Mouse (Mus musculus) hindbrain, postnatal 0 days (tissue): ENCODE measurements at regions not wholly inside any gene's neighbourhood (a gene's known extent, or its start where the extent isn't known, plus 50 kb on each side); places are given as distances from the start of the nearest gene placed in this dataset.
"Not testable (repeated sequence)": the region's sequence is repeated elsewhere in the genome, so short reads cannot be mapped to it uniquely, and the experiment has no call there.

Source experiments
- ATAC-seq: fragments of 200-750 bp; cut with Nextera tagmentation; 2 replicates; pipeline ENCODE4 v1.8.0; 2017; ENCODE audit warnings: mild to moderate bottlenecking, moderate TSS enrichment, moderate library complexity
- DNase-seq: peaks from one replicate; pipeline ENCODE4 v3.0.0-alpha.2; 2015; ENCODE audit warnings: low spot score
- H3K27ac ChIP-seq: fragments of 300-500 bp; sonication (generic); 2 replicates; pipeline ENCODE4 v1.5.1; 2014; ENCODE audit warnings: mild to moderate bottlenecking
- H3K27me3 ChIP-seq: fragments of 300-500 bp; sonication (generic); 2 replicates; pipeline ENCODE4 v1.6.1; 2014; ENCODE audit warnings: low read length, mixed read lengths; ENCODE audit not compliant: insufficient read depth
- H3K36me3 ChIP-seq: fragments of 300-500 bp; sonication (generic); 2 replicates; pipeline ENCODE4 v1.6.1; 2014; ENCODE audit warnings: low read length, mixed read lengths; ENCODE audit not compliant: insufficient read depth
- H3K4me1 ChIP-seq: fragments of 300-500 bp; sonication (generic); 2 replicates; pipeline ENCODE4 v1.6.1; 2014; ENCODE audit warnings: antibody characterized with exemption, low read length, mixed read lengths; ENCODE audit not compliant: insufficient read depth
- H3K4me2 ChIP-seq: fragments of 300-500 bp; sonication (generic); 2 replicates; pipeline ENCODE4 v1.6.1; 2014; ENCODE audit warnings: low read depth, mild to moderate bottlenecking, low read length, moderate library complexity, mixed read lengths
- H3K4me3 ChIP-seq: fragments of 300-500 bp; sonication (generic); 2 replicates; pipeline ENCODE4 v1.5.1; 2014; ENCODE audit warnings: low read length
- H3K9ac ChIP-seq: fragments of 300-500 bp; sonication (generic); replicated peaks from 2 replicates; pipeline ENCODE4 v1.6.1; 2014; ENCODE audit warnings: mild to moderate bottlenecking, low read length, moderate library complexity, mixed read lengths
- H3K9me3 ChIP-seq: fragments of 300-500 bp; sonication (generic); 2 replicates; pipeline ENCODE4 v1.6.1; 2016; ENCODE audit warnings: low read length, mixed read lengths
- CTCF ChIP-seq: IDR thresholded peaks from 2 replicates; pipeline ENCODE4 v1.5.1; 2016; ENCODE audit warnings: antibody characterized with exemption, control low read depth, low read depth
- WGBS: fragments of 180-500 bp; shearing (Covaris S2); extraction: QIAGEN DNeasy Blood & Tissue Kit; methylation state at CpG from one replicate; pipeline ENCODE4 v1.1.7; 2014; 5-methylcytosine and 5-hydroxymethylcytosine counted together

GRCm38 (mm10) chrX:131383501-131383900 is 1634.0 kb downstream of the Diaph2 start:
- ATAC-seq, result no peak
- H3K36me3 ChIP-seq, result no peaks in the 10 kb centered on the region

DNA sequence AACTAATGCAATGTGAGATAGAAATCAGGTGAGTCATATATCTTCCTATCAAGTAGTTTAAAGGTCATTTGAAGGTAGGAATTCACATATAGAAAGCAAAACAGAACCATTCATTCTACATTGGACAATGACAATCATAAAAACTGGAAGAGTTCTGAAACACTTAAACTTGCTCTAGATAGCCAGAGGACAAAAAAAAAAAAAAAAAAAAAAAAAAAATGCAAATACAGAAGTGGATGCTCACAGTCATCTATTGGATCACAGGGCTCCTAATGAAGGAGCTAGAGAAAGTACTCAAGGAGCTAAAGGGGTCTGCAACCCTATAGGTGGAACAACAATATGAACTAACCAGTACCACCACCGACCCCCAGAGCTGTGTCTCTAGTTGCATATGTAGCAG is 1652.6 kb downstream of the Diaph2 start:
- Histone ChIP-seq H3K4me3 (no peak overlapping the region), H3K9ac (no peak overlapping the region), H3K4me1 (no peaks in the 10 kb centered on the region), H3K27ac (no peak overlapping the region), H3K27me3 (no peaks in the 10 kb centered on the region), H3K36me3 (no peaks in the 10 kb centered on the region), H3K4me2 (no peak overlapping the region), H3K9me3 (no peaks in the 10 kb centered on the region)
- no peak for DNase-seq
- ATAC-seq, result no peak
- no peak for TF ChIP-seq CTCF
- 82% methylated on average over 1 of the region's 1 CpGs for WGBS

More at GRCm38 (mm10) chrX:131383501-131383900, 1634.0 kb downstream of the Diaph2 start:
- 93% methylated on average over 2 of the region's 2 CpGs for WGBS
- H3K4me3 ChIP-seq, result no peak overlapping the region
- no peak overlapping the region for H3K4me2 ChIP-seq
- H3K9me3 ChIP-seq, result no peaks in the 10 kb centered on the region
- H3K9ac ChIP-seq, result no peak overlapping the region
- H3K27ac ChIP-seq, result no peak overlapping the region
- TF ChIP-seq CTCF, result no peak
- H3K4me1 ChIP-seq, result no peaks in the 10 kb centered on the region
- no peaks in the 10 kb centered on the region for H3K27me3 ChIP-seq
- DNase-seq, result no peak

DNA sequence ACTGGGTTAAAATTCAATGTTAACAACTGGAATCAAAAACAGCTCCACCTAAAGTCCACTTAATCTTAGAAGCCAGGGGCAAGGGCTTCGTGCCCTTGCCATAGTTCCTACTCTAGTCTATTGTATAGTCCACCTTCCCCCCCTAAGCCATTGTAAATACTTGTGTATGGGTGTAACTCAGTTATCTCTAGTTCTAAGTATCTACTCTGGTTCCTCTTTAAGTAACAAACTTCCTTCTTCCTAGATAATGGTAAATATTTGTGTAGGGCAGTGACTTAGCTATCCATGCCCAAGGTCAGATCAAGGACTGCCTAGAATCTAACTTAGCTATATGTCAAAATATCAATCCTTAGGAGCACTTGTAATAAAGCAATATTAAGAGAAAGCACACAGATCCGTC is 1653.3 kb downstream of the Diaph2 start:
- H3K9ac ChIP-seq, H3K9me3 ChIP-seq, H3K36me3 ChIP-seq, ATAC-seq, H3K4me1 ChIP-seq, H3K4me2 ChIP-seq, H3K27ac ChIP-seq, DNase-seq, H3K27me3 ChIP-seq, H3K4me3 ChIP-seq: not testable (repeated sequence)
- WGBS, result 60% methylated on average over 2 of the region's 2 CpGs

DNA sequence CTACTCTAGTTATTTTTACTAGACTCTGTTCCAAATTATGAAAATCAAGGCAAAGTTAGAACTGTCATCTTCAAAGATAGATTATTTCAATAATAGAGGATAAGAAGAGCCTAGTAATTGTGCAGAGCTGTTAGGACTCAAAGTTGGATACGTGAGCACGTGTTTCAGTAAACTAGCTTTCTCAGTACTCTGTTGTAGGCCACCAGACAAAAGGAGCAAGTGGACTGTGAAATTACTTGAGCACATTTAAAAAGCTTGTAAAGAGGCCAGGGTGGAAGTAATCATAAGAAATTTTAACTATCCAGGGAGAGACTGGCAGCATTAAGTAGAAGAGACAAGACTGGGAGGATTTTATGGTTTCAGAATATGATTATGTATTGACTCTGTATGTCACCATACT is 1657.1 kb downstream of the Diaph2 start:
- H3K9ac ChIP-seq, result no peak overlapping the region
- DNase-seq, result no peak
- ATAC-seq, result no peak
- no peak overlapping the region for H3K27ac ChIP-seq
- H3K27me3 ChIP-seq, result no peaks in the 10 kb centered on the region
- no peak for TF ChIP-seq CTCF
- H3K4me2 ChIP-seq, result no peak overlapping the region
- H3K9me3 ChIP-seq, result no peaks in the 10 kb centered on the region
- H3K4me3 ChIP-seq, result no peak overlapping the region
- no peaks in the 10 kb centered on the region for H3K36me3 ChIP-seq
- no peaks in the 10 kb centered on the region for H3K4me1 ChIP-seq
- WGBS, result 56% methylated on average over 2 of the region's 2 CpGs

DNA sequence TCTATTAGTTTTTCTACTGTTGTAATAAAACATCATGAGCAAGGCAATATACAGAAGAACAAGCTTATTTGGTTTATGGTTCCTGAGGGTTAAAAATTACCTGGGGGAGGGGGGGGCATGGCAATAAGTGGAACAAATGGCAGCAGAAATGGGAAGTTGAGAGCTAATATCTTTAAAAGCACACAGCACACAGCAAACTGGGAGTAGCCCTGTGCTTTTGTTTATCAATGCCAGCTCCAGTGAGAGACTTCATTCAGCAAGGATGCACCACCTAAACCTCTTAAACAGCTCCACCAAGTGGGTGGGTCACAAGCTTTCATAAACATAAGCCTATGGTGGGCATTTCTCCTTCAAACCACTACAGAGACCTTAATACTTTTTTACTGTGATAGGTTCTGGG is 1661.0 kb downstream of the Diaph2 start:
- ATAC-seq, result no peak

GRCm38 (mm10) chrX:131422178-131422577 is 1672.6 kb downstream of the Diaph2 start:
- Histone ChIP-seq H3K9me3 (no peaks in the 10 kb centered on the region), H3K4me3 (no peak overlapping the region), H3K4me1 (no peaks in the 10 kb centered on the region), H3K9ac (no peak overlapping the region), H3K27ac (no peak overlapping the region), H3K27me3 (no peaks in the 10 kb centered on the region), H3K4me2 (no peak overlapping the region), H3K36me3 (no peaks in the 10 kb centered on the region)
- no peak for DNase-seq
- ATAC-seq, result no peak
- no peak for TF ChIP-seq CTCF
- WGBS, result 74% methylated on average over 2 of the region's 2 CpGs

More for the DNA sequence above, 1661.0 kb downstream of the Diaph2 start:
- Histone ChIP-seq H3K9me3 (no peaks in the 10 kb centered on the region), H3K27me3 (no peaks in the 10 kb centered on the region), H3K4me3 (no peak overlapping the region), H3K27ac (no peak overlapping the region), H3K9ac (no peak overlapping the region), H3K4me2 (no peak overlapping the region), H3K4me1 (no peaks in the 10 kb centered on the region), H3K36me3 (no peaks in the 10 kb centered on the region)
- no peak for TF ChIP-seq CTCF
- DNase-seq, result no peak

GRCm38 (mm10) chrX:131422811-131423210 is 1673.3 kb downstream of the Diaph2 start:
- no peak for TF ChIP-seq CTCF
- WGBS, result 87% methylated on average over 2 of the region's 2 CpGs
- no peak overlapping the region for H3K4me2 ChIP-seq
- H3K27me3 ChIP-seq, result no peaks in the 10 kb centered on the region
- H3K9me3 ChIP-seq, result no peaks in the 10 kb centered on the region
- ATAC-seq, result no peak
- H3K9ac ChIP-seq, result no peak overlapping the region
- no peak overlapping the region for H3K4me3 ChIP-seq
- no peaks in the 10 kb centered on the region for H3K4me1 ChIP-seq
- DNase-seq, result no peak
- no peaks in the 10 kb centered on the region for H3K36me3 ChIP-seq
- H3K27ac ChIP-seq, result no peak overlapping the region
